ENCODE assay signal across 18 mouse cellular contexts in genomic region chr2:49516011-49516410, GRCm38 (mm10).
DNase-seq lines count a peak whose midpoint lies in the region; ATAC-seq lines count a peak whose summit lies in the region.
"Had no signal": no experiment of that assay in that cellular context is flagged by ENCODE, and none has a peak within 500 bp of the region (broad histone marks: within the 10 kb centered on the region; RNA-seq: fewer than 3 reads in every experiment).

No protein-coding gene starts in this region.

- intact Hi-C loops in heart, postnatal 25 days (cut with DNase I) = loop anchor here (5.0 kb wide), 1 partner anchor 64 kb away; the partner anchor contains the start of gene Epc2

- peak; percentile 88 for DNase-seq in heart, adult 11 months
- no peak for DNase-seq in heart, postnatal 4 days
- DNase-seq in adipocyte (ENCODE audit: low spot score) = peak; percentile 43
- peak; percentile 20 to 48 for DNase-seq in heart, adult 9 months (ENCODE audit: low spot score in 2 of 2)
- peak; percentile 5 for DNase-seq in heart, postnatal 25 days (ENCODE audit: low spot score)
- DNase-seq in spleen, adult 18-20 months = no peak
- DNase-seq: adrenal gland, postnatal 25 days; cerebellum, adult 8-10 months; cerebellum, postnatal 36 days; embryo, embryonic 11 days; kidney, postnatal 14 days; layer of hippocampus, postnatal 36 days had no signal

- no peak for ATAC-seq in monocyte, adult 5-6 weeks (replicated peaks; ENCODE audit: insufficient number of reproducible peaks, low FRiP score, low TSS enrichment, poor library complexity, severe bottlenecking)
- ATAC-seq: CD4-positive, CD25-positive, alpha-beta regulatory T cell, adult 4 months; forebrain, embryonic 13.5 days; hindbrain, postnatal 0 days; intestine, embryonic 16.5 days; midbrain, embryonic 15.5 days had no signal

Comparison
In these comparisons a context has a peak if more than half of its experiments do, and no peak if none do; other contexts are left out.
1. DNase-seq: peak in heart, adult 11 months (single experiment), adipocyte (single experiment), heart, adult 9 months (2 of 2) and heart, postnatal 25 days (single experiment); none in heart, postnatal 4 days (single experiment) and spleen, adult 18-20 months (0 of 2).